Mouse (Mus musculus): ENCODE results near the gene Sass6.
"Not testable (repeated sequence)": the region's sequence is repeated elsewhere in the genome, so short reads cannot be mapped to it uniquely, and the experiment has no call there.

Sass6 gene

GRCm38 (mm10) chr3:116664281-116664680, 69.5 kb downstream of the Sass6 start:
- DNase-seq (ENCODE audit: low spot score), result not testable (repeated sequence)
